In genomic region chr13:77135621-77135981, GRCm38 (mm10) we compare ENCODE assay signal across 8 mouse cellular contexts. TPM values are rescaled to one million over a fixed set of nuclear protein-coding genes. Genes with fewer than 3 reads are reported as not detected.
A peak's percentile ranks its signal among the peaks of the same experiment; 100 is the strongest.
DNase-seq lines count a peak whose midpoint lies in the region; ATAC-seq and TF ChIP-seq lines count a peak whose summit lies in the region.

No protein-coding gene starts in this region.

- H3K4me1 ChIP-seq in lung, adult 2 months (ENCODE audit: control insufficient read depth, insufficient read depth, low read length), result no peaks in the 10 kb centered on the region
- H3K4me1 ChIP-seq in embryonic facial prominence, embryonic 15.5 days, result 0 out of 2 replicates have a peak, but pooled peaks cover 5% of the 10 kb centered on the region
- H3K4me1 ChIP-seq in limb, embryonic 11.5 days (ENCODE audit: control insufficient read depth, insufficient read depth, low read length), result no peaks in the 10 kb centered on the region
- H3K4me1 ChIP-seq in neural tube, embryonic 14.5 days (ENCODE audit: control insufficient read depth, insufficient read depth, low read length), result peaks cover 7% of the 10 kb centered on the region; the same call in 1 of the 2 replicates

- TF ChIP-seq CTCF in lung, adult 2 months (IDR thresholded peaks at IDR 0.05; ENCODE audit: insufficient read depth, low read length), result no peak

- DNase-seq in lung, adult 2 months, result no peak
- no peak for DNase-seq in lung, postnatal 4 days
- no peak for DNase-seq in limb, embryonic 11.5 days (ENCODE audit: low spot score)
- DNase-seq in frontal cortex, postnatal 25 days (ENCODE audit: low spot score in 2 of 2), result no peak
- DNase-seq in urinary bladder, adult 2 months (ENCODE audit: low spot score), result no peak
- DNase-seq in thymus, postnatal 4 days, result no peak

- no peaks in the 10 kb centered on the region for H3K9me3 ChIP-seq in embryonic facial prominence, embryonic 15.5 days (replicated peaks)
- H3K9me3 ChIP-seq in limb, embryonic 11.5 days (ENCODE audit: control insufficient read depth, low read length), result no peaks in the 10 kb centered on the region
- H3K9me3 ChIP-seq in neural tube, embryonic 14.5 days (ENCODE audit: control insufficient read depth, low read length), result no peaks in the 10 kb centered on the region

- H3K4me3 ChIP-seq in lung, adult 2 months (replicated peaks; ENCODE audit: extremely low read depth, low read depth, low read length), result peak overlapping the region; percentile 96
- H3K4me3 ChIP-seq in embryonic facial prominence, embryonic 15.5 days (replicated peaks), result peak overlapping the region; percentile 75
- peak overlapping the region; percentile 93 for H3K4me3 ChIP-seq in limb, embryonic 11.5 days (ENCODE audit: low read depth, low read length)
- H3K4me3 ChIP-seq in neural tube, embryonic 14.5 days (ENCODE audit: low read depth, low read length), result peak overlapping the region; percentile 93

- WGBS in lung, adult 2 months, result 0% methylated on average over 11 of the region's 11 CpGs
- WGBS in embryonic facial prominence, embryonic 15.5 days, result under 1% methylated on average over 11 of the region's 11 CpGs
- under 1% methylated on average over 11 of the region's 11 CpGs for WGBS in limb, embryonic 11.5 days
- under 1% methylated on average over 11 of the region's 11 CpGs for WGBS in neural tube, embryonic 14.5 days

- peak overlapping the region; percentile 53 for H3K4me2 ChIP-seq in embryonic facial prominence, embryonic 15.5 days (replicated peaks)
- peak overlapping the region; percentile 57 for H3K4me2 ChIP-seq in limb, embryonic 11.5 days (ENCODE audit: low read depth, severe bottlenecking)
- H3K4me2 ChIP-seq in neural tube, embryonic 14.5 days (ENCODE audit: low read depth, low read length), result peak overlapping the region; percentile 63

- ATAC-seq in embryonic facial prominence, embryonic 15.5 days (ENCODE audit: insufficient number of reproducible peaks, low FRiP score, low TSS enrichment, low read depth), result peak; percentile 64; the same call in 1 of the 2 replicates
- peak; percentile 61 for ATAC-seq in limb, embryonic 11.5 days (ENCODE audit: insufficient number of reproducible peaks, low FRiP score, low TSS enrichment, low read depth)
- ATAC-seq in neural tube, embryonic 14.5 days (ENCODE audit: low read depth), result peak; percentile 75

- peak overlapping the region; percentile 47 for H3K9ac ChIP-seq in embryonic facial prominence, embryonic 15.5 days
- H3K9ac ChIP-seq in limb, embryonic 11.5 days (ENCODE audit: low read length), result peak overlapping the region; percentile 93
- peak overlapping the region; percentile 84 for H3K9ac ChIP-seq in neural tube, embryonic 14.5 days (replicated peaks; ENCODE audit: low read depth, low read length)

- H3K27me3 ChIP-seq in embryonic facial prominence, embryonic 15.5 days, result no peaks in the 10 kb centered on the region
- no peaks in the 10 kb centered on the region for H3K27me3 ChIP-seq in limb, embryonic 11.5 days (ENCODE audit: control insufficient read depth, insufficient read depth, low read length)
- H3K27me3 ChIP-seq in neural tube, embryonic 14.5 days (ENCODE audit: control insufficient read depth, insufficient read depth, low read length), result no peaks in the 10 kb centered on the region

- H3K27ac ChIP-seq in embryonic facial prominence, embryonic 15.5 days (replicated peaks), result peak overlapping the region; percentile 88; the same call in 1 of the 2 replicates
- no peak overlapping the region; the same call in 1 of the 2 replicates for H3K27ac ChIP-seq in limb, embryonic 11.5 days (replicated peaks; ENCODE audit: low read depth, low read length)
- H3K27ac ChIP-seq in neural tube, embryonic 14.5 days (ENCODE audit: low read depth, low read length), result peak overlapping the region; percentile 85

- no peaks in the 10 kb centered on the region for H3K36me3 ChIP-seq in embryonic facial prominence, embryonic 15.5 days
- no peaks in the 10 kb centered on the region for H3K36me3 ChIP-seq in limb, embryonic 11.5 days (ENCODE audit: control insufficient read depth, insufficient read depth, low read length)
- no peaks in the 10 kb centered on the region for H3K36me3 ChIP-seq in neural tube, embryonic 14.5 days (ENCODE audit: control insufficient read depth, insufficient read depth, low read length)

- TF ChIP-seq POLR2A in lung, adult 2 months (IDR thresholded peaks at IDR 0.05; ENCODE audit: borderline replicate concordance, extremely low read depth, low read depth, low read length), result no peak

RNA-seq across cellular contexts. Expression of gene 2210408I21Rik, which starts 0.3 kb away (rescaled TPM):
- 0.63 and 0.85 TPM in 2 replicates for polyA plus RNA-seq in lung, adult 2 months (2012; rRNA removed)
- polyA plus RNA-seq in embryonic facial prominence, embryonic 15.5 days (2015; fragmentation: Nextera tagmentation; extraction: Ambion mirVana), result 10.7 and 11.0 TPM in 2 replicates
- 10.0 and 11.4 TPM in 2 replicates for polyA plus RNA-seq in limb, embryonic 11.5 days (2014; fragmentation: Nextera tagmentation; extraction: Ambion mirVana)
- polyA plus RNA-seq in neural tube, embryonic 14.5 days (2014; fragmentation: Nextera tagmentation; extraction: Ambion mirVana), result 12.2 and 14.6 TPM in 2 replicates
- 3.1 and 3.3 TPM in 2 replicates for polyA plus RNA-seq in urinary bladder, adult 2 months (2012; rRNA removed)

RNA-seq across cellular contexts. Expression of gene Slf1, which starts 0.3 kb away (rescaled TPM):
- 3.3 and 4.8 TPM in 2 replicates for polyA plus RNA-seq in lung, adult 2 months (2012; rRNA removed)
- 33.8 and 36.6 TPM in 2 replicates for polyA plus RNA-seq in embryonic facial prominence, embryonic 15.5 days (2015; fragmentation: Nextera tagmentation; extraction: Ambion mirVana)
- polyA plus RNA-seq in limb, embryonic 11.5 days (2014; fragmentation: Nextera tagmentation; extraction: Ambion mirVana), result 45.9 and 52.6 TPM in 2 replicates
- 29.9 and 34.5 TPM in 2 replicates for polyA plus RNA-seq in neural tube, embryonic 14.5 days (2014; fragmentation: Nextera tagmentation; extraction: Ambion mirVana)
- 7.0 and 9.0 TPM in 2 replicates for polyA plus RNA-seq in urinary bladder, adult 2 months (2012; rRNA removed)
